Mouse (Mus musculus) G1E-ER4 (cell line): ENCODE data around the gene Dmrtb1. TPM values are rescaled to one million over a fixed set of nuclear protein-coding genes. Genes with fewer than 3 reads are reported as not detected.

Experiments used
- GATA1 ChIP-seq: IDR thresholded peaks from one replicate; pipeline ENCODE4 v1.8.0; 2012; ENCODE audit warnings: low read length, inconsistent platforms
- polyA plus RNA-seq: library from polyadenylated mRNA; stranded (reverse); fragments of >175 nt; gene quantifications from 2 replicates; pipeline ENCODE4 v1.2.3, GENCODE M21; 2012

The Dmrtb1 gene
- polyA plus RNA-seq: not detected in 2 replicates

DNA sequence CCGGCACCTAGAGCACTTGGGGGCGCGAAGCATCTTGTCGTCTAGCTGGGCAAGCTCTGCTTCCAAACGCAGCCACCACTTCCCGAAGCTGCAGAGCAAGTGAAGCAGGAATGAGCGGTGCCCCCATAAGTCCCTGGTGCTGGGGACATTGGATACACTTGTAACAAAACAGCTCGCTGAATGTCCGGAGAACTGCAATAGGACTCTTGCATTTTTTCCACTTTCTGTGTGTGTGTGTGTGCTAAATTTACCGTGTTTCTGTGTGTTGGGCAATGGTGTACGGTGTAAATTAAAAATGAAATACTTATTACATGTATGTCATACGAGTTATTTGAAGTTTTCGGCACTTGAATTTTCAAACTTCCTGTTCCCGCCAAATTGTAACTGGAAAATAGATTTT lies at the start of gene Dmrtb1:
TSS of gene Dmrtb1 (minus strand) at position 101 of the 400 bp plus-strand sequence.
- no peak for TF ChIP-seq GATA1

- TF ChIP-seq GATA1: no peak
Observed at GRCm38 (mm10) chr4:107733603-107734002, 49.6 kb upstream of the Dmrtb1 start.

DNA sequence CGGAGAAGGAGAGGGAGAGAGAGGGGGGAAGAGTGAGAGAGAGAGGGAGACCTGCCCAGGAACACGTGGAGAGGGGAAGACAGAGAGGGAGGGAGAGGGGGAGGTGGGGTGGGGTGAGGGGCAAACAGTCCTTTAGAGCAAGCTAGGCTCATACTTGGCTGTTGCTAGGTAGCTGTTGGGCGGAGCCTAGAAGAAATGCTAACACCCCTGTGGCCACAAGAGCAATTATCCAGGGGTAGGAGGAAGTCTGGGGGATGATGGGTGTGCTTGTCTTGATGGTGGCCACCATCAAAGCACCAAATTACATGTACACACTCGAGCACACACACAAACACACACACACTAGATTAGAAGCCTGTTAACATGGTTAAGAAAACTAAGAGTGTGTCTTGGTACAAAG lies 48.6 kb upstream of the Dmrtb1 start:
- TF ChIP-seq GATA1: no peak

DNA sequence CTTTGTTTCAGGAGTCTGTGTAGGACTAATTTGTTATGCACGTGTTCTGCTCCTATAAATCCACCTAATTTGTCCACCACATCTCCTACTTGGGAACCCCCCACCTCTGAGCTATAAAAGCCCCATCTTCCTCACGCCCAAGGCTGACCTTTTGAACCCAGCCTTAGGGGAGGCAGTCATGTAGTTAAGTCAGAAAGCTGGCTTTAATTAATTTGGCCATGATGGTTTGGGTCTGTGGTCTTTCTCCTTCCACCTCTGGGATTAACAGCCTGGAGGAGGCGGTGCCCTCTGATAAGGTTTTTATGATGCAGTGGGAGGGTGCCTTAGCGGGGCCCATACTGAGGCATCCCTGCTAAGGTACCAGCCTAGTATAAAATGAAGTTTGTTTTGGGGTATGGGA lies 48.2 kb upstream of the Dmrtb1 start:
- no peak for TF ChIP-seq GATA1

DNA sequence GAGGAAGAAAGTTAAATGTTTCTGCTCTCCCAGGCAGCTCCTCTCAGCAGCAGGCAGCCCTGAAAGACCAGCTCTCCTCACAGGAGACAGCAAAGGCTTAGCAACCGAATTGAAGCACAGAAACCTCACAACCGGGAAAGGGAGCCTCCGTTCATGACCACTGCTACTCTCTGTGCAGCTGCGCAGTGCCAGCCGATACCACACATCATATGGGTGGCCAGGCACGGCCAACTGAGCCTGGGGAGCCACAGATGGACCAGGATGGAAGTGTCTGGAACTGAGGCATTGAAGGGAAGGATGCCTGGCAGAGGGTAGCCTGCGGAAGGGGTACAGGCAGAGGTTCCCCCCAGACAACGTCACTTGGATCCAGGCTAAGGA lies 47.0 kb upstream of the Dmrtb1 start:
- TF ChIP-seq GATA1: no peak

DNA sequence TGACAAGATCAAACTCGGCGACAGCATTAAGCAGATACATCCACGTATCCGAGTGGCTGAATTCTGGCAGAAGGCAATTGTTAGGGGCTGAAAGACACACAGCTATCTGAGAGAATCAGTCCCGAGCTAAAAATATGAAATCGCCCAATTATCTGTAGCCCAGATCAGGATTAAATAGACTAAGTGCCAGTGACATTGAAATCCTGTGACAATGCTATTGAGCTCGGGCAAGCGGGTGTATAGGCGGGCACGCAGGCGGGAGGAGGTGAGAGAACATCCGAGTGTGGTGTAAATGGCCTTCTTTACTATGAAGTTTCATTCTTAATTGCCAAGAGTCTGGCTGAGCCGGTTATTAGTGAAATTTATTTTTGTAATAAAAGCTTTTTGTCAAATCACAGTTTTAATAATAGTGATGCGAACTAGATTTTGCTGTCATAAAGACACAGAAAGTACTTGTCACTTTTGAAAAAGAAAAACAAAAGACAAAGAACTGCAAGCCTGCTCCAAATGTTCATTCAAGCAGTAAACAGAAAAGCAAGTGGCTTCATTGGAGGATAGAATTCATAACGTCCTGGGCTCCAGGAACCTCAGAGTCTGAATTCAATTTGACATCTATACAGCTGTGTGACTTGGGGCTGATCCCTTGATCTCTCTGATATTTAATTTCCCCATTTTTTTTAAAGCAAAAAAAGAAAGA lies 46.5 kb upstream of the Dmrtb1 start:
- TF ChIP-seq GATA1: no peak

DNA sequence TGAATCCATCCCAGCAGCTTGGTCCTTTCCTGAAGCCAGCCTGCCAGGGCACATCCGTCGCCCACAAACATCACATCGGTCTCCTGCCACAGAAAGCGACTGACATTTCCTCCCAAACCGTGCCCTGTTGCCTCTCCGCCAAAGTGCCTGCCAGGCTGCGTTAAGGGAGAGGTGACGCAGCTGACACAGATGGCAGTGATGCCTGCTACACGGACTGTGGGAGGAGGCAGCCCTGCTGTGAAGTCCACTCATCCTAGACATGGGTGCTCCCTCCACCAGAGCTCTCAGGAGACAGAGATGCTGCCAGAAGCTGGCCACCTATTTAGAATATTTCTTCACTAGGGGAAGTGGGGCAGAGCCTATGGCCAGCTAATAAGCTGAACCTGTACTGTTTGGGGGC lies 41.4 kb upstream of the Dmrtb1 start:
- no peak for TF ChIP-seq GATA1

- TF ChIP-seq GATA1: no peak
Observed at GRCm38 (mm10) chr4:107720043-107720830, 36.2 kb upstream of the Dmrtb1 start.

GRCm38 (mm10) chr4:107719161-107719560 lies 35.1 kb upstream of the Dmrtb1 start:
- no peak for TF ChIP-seq GATA1

DNA sequence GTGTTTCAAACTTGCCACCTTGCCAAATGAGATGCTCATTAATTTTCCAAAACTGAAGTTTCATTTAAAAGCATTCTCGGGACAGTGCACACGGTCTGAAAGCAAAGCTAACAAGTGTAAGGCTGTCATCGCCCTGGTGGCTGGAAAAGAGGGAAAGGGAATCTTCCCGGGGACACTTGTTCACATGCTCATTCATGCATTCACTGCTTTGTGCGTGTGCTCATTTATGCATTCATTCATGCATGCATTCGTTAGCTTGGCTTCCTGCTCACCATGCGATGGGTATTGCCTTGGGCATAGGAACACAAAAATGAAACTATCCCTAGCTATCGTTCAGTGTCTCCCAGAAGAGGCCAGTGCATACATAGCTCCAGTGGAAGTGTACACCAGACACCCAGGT lies 34.7 kb upstream of the Dmrtb1 start:
- no peak for TF ChIP-seq GATA1

DNA sequence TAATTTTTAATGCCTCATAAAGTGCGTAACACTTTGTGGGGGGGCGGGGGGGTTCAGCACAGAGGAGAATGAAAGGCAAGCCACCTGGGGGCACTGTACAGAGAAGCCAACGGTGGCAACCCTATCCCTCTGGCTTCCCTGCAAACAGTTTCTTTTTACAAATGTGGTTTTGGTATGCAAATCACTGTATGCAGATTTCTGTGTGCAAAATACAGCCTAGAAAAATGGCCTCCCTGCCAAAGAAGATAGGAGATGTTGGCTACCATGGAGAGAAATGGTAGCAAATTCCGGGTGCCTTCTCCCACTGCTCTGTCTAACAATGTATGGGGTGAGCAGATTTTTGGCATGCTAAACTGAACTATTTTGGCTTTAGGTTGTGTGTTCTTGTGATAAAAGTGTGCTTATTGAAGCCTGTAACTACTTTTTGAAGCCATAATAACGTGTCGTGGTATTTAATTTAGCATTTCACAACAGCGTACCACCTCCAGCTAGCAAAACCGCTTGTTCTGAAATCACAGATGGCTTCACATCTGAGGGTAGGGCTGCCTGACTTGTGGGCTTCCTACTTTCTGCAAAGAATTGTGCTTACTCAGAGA lies 33.8 kb upstream of the Dmrtb1 start:
- TF ChIP-seq GATA1: no peak

GRCm38 (mm10) chr4:107716754-107717299 lies 32.8 kb upstream of the Dmrtb1 start:
- no peak for TF ChIP-seq GATA1

- no peak for TF ChIP-seq GATA1
Observed at GRCm38 (mm10) chr4:107706884-107707283, 22.9 kb upstream of the Dmrtb1 start.

DNA sequence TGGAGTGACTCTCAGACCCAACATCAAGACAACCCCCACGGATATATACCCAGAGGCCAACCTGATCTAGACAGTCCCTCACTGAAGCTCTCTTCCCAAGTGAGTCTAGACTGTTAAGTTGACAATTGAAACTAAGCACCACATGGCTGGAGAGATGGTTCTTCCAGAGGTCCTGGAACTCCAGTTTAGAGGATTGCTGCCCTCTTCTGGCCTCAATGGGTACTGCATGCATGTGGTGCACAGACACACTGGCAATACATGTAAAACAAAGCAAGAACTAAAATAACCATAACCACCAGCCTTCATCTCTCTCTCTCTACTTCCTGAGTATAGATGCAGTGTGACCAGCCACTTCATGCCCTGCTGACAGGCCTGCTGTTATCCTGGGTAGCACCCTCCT lies 20.2 kb upstream of the Dmrtb1 start:
- no peak for TF ChIP-seq GATA1

DNA sequence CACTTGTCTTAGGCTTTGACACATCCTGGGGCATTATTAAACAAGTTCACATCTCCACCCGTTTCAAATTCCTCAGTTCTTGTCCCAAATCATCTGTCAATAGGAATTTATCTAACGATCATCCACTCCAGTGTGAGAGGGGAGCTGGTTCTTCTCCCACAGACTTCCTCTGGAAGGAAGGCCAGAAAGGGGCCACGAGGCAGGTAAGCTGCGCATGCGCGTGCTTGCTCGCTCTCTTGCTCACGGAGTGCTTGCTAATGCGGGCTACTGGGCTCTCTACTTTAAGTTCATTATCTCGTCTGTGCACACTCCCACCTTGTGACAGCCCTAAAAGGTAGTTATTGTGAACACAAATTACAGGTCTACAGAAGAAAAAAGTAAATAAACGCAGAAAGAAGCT lies 17.6 kb upstream of the Dmrtb1 start:
- TF ChIP-seq GATA1: no peak

DNA sequence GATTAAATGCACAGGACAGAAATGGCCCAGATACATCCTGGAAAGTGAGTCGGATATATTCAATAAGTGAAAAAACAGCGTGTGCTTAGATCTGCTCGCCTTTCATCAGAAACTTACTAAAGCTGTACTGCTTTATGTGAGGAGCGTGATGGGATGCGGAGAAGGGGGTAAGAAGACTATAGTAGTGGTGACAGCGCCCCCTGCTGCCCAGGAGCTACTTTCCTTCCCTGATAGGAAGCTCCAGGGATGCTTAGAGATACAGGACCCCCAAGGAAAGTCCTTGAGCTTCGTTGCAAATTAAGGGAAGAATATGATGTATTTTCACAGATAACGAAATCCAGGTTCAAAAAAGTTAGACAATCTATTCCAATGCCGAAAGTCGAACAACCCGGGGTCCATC lies 17.1 kb upstream of the Dmrtb1 start:
- no peak for TF ChIP-seq GATA1
